Mouse (Mus musculus) liver, adult 2 months (tissue): ENCODE data around the gene Kdr.

Experiments used
- CTCF ChIP-seq: fragments of 200-500 bp; IDR thresholded peaks from 2 replicates; pipeline ENCODE4 v1.5.1; 2011; ENCODE audit warnings: low read depth, low read length, control low read depth
- POLR2A ChIP-seq: fragments of 200-500 bp; IDR thresholded peaks from 2 replicates; pipeline ENCODE4 v1.6.1; 2011; ENCODE audit warnings: low read length, control low read depth; ENCODE audit not compliant: insufficient read depth; ENCODE audit errors: extremely low read depth

GRCm38 (mm10) chr5:75933521-75934044 lies 44.7 kb downstream of the Kdr start:
- TF ChIP-seq CTCF (no peak), POLR2A (no peak)
